Mouse (Mus musculus): ENCODE measurements around the gene Rfx2. TPM values are rescaled to one million over a fixed set of nuclear protein-coding genes. Genes with fewer than 3 reads are reported as not detected.

Rfx2 gene
- polyA plus RNA-seq, 1 experiment from 2014 or later = 9.8 TPM

DNA sequence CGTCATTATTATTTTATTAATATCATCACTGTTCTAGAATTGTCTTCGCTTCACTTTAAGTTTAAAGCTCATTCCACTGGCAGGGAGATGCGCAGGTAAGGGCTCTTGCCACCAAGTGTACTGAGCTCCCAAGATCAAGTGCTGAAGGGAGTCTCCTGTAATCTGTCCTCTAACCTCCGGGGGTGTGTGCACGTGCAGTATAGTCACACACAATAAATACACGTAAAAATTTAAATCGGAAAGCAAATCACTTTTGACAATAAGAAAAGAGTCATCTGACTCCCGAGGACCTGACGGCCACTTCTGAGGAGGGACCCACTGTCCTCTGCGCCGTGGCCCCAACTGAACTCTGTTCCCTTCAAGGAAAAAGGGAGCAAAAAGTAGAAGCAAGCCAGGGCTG lies 1.6 kb downstream of the Rfx2 start:
- H3K27ac ChIP-seq (replicated peaks) = no peak overlapping the region
- DNase-seq (ENCODE audit: low spot score) = no peak
- H3K36me3 ChIP-seq = no peaks in the 10 kb centered on the region
- H3K9me3 ChIP-seq (replicated peaks) = no peaks in the 10 kb centered on the region
- H3K27me3 ChIP-seq (ENCODE audit: low read depth, poor library complexity, severe bottlenecking) = peaks cover 51% of the 10 kb centered on the region
- peaks cover 29% of the 10 kb centered on the region for H3K4me1 ChIP-seq
- 24% methylated on average over 11 of the region's 11 CpGs for WGBS
- H3K4me3 ChIP-seq = peak overlapping the region; percentile 68

GRCm38 (mm10) chr17:56826718-56827117 lies 4.1 kb downstream of the Rfx2 start:
- H3K36me3 ChIP-seq = no peaks in the 10 kb centered on the region
- H3K27me3 ChIP-seq (ENCODE audit: low read depth, poor library complexity, severe bottlenecking) = peaks cover 34% of the 10 kb centered on the region
- H3K9me3 ChIP-seq (replicated peaks) = no peaks in the 10 kb centered on the region
- H3K4me3 ChIP-seq = no peak overlapping the region
- H3K27ac ChIP-seq (replicated peaks) = no peak overlapping the region
- DNase-seq (ENCODE audit: low spot score) = no peak
- H3K4me1 ChIP-seq = peaks cover 29% of the 10 kb centered on the region
- 92% methylated on average over 2 of the region's 2 CpGs for WGBS

DNA sequence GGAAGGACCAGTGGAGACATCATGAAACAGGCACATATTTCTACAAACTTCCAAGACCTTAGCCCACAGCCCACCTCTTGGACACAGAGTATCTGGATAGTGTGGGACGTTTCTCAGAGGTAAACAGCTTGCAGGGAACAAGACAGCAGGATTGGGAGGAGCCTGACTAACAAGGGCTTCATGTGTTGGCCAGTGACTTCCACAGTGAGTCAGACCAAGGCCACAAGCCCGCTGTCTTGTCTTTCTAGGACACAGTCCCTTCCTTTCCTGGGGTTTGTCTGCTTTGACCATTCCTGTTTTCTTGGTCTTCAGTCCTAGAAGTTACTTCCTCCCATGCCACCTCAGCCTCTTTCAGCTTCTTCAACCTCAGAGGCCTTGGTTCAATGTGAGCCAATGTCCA lies 7.5 kb downstream of the Rfx2 start:
- Histone ChIP-seq H3K36me3 (no peaks in the 10 kb centered on the region), H3K27ac (replicated peaks) (no peak overlapping the region), H3K4me3 (no peak overlapping the region), H3K4me1 (peaks cover 17% of the 10 kb centered on the region), H3K9me3 (replicated peaks) (no peaks in the 10 kb centered on the region), H3K27me3 (ENCODE audit: low read depth, poor library complexity, severe bottlenecking) (peaks cover 12% of the 10 kb centered on the region)
- 73% methylated on average over 2 of the region's 2 CpGs for WGBS
- DNase-seq (ENCODE audit: low spot score) = no peak

- 94% methylated on average over 2 of the region's 2 CpGs for WGBS
- no peaks in the 10 kb centered on the region for H3K9me3 ChIP-seq (replicated peaks)
- peaks cover 4% of the 10 kb centered on the region; the same call in 1 of the 2 replicates for H3K27me3 ChIP-seq (ENCODE audit: low read depth, poor library complexity, severe bottlenecking)
- H3K27ac ChIP-seq (replicated peaks) = no peak overlapping the region
- H3K36me3 ChIP-seq = no peaks in the 10 kb centered on the region
- DNase-seq (ENCODE audit: low spot score) = no peak
- H3K4me1 ChIP-seq = peaks cover 21% of the 10 kb centered on the region
- H3K4me3 ChIP-seq = no peak overlapping the region
Observed at GRCm38 (mm10) chr17:56822380-56822779, 8.4 kb downstream of the Rfx2 start.

- H3K9me3 ChIP-seq (replicated peaks) = no peaks in the 10 kb centered on the region
- H3K27me3 ChIP-seq (ENCODE audit: low read depth, poor library complexity, severe bottlenecking) = peaks cover 18% of the 10 kb centered on the region; the same call in 1 of the 2 replicates
- no peak overlapping the region for H3K27ac ChIP-seq (replicated peaks)
- H3K4me1 ChIP-seq = peaks cover 45% of the 10 kb centered on the region
- H3K36me3 ChIP-seq = 0 out of 2 replicates have a peak, but pooled peaks cover 3% of the 10 kb centered on the region
- 80% methylated on average over 8 of the region's 8 CpGs for WGBS
- DNase-seq (ENCODE audit: low spot score) = no peak
- no peak overlapping the region for H3K4me3 ChIP-seq
Observed at GRCm38 (mm10) chr17:56819694-56820111, 11.1 kb downstream of the Rfx2 start.

DNA sequence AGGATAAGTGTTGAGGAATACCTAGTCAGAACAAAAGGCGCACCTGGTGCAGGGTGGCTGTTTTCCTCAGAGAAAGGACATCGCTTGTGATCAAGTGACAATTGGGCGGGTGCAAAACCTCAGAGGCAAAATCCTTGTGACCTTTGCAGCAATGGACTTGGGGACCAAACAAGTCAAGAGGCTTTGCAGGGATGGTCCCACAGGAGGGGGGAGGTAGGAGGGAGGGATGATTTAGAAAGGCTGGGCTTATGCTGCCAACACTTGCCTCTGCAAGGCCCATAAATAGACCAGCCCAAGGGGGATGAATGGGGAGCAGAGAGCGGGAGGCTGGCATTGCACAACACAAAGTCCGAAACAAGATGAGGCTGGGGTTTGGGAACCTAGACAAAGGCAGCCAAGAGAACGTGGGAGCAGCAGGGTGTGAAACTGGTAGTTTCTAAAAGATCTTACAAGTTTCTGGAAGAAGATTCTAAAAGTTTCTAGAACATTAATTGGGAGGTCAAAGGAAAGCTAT lies 11.7 kb downstream of the Rfx2 start:
- peaks cover 51% of the 10 kb centered on the region for H3K4me1 ChIP-seq
- H3K4me3 ChIP-seq = no peak overlapping the region
- H3K9me3 ChIP-seq (replicated peaks) = no peaks in the 10 kb centered on the region
- peaks cover 18% of the 10 kb centered on the region; the same call in 1 of the 2 replicates for H3K27me3 ChIP-seq (ENCODE audit: low read depth, poor library complexity, severe bottlenecking)
- DNase-seq (ENCODE audit: low spot score) = no peak
- 71% methylated on average over 6 of the region's 6 CpGs for WGBS
- H3K27ac ChIP-seq (replicated peaks) = 0 out of 2 replicates have a peak overlapping the region, but pooled peaks have one; percentile 25
- H3K36me3 ChIP-seq = 0 out of 2 replicates have a peak, but pooled peaks cover 3% of the 10 kb centered on the region

GRCm38 (mm10) chr17:56818067-56818636 lies 12.7 kb downstream of the Rfx2 start:
- no peak for DNase-seq (ENCODE audit: low spot score)
- 39% methylated on average over 11 of the region's 11 CpGs for WGBS
- Histone ChIP-seq H3K27ac (replicated peaks) (no peak overlapping the region), H3K9me3 (replicated peaks) (no peaks in the 10 kb centered on the region), H3K36me3 (0 out of 2 replicates have a peak, but pooled peaks cover 3% of the 10 kb centered on the region), H3K4me1 (peaks cover 61% of the 10 kb centered on the region), H3K4me3 (0 out of 2 replicates have a peak overlapping the region, but pooled peaks have one; percentile 9), H3K27me3 (ENCODE audit: low read depth, poor library complexity, severe bottlenecking) (peaks cover 26% of the 10 kb centered on the region)

GRCm38 (mm10) chr17:56815057-56815345 lies 15.8 kb downstream of the Rfx2 start:
- peak overlapping the region; percentile 86 for H3K27ac ChIP-seq (replicated peaks)
- WGBS = 50% methylated on average over 3 of the region's 3 CpGs
- peaks cover 89% of the 10 kb centered on the region for H3K4me1 ChIP-seq
- H3K4me3 ChIP-seq = peak overlapping the region; percentile 32
- no peak for DNase-seq (ENCODE audit: low spot score)
- H3K36me3 ChIP-seq = 0 out of 2 replicates have a peak, but pooled peaks cover 3% of the 10 kb centered on the region
- H3K27me3 ChIP-seq (ENCODE audit: low read depth, poor library complexity, severe bottlenecking) = peaks cover 56% of the 10 kb centered on the region
- H3K9me3 ChIP-seq (replicated peaks) = no peaks in the 10 kb centered on the region

DNA sequence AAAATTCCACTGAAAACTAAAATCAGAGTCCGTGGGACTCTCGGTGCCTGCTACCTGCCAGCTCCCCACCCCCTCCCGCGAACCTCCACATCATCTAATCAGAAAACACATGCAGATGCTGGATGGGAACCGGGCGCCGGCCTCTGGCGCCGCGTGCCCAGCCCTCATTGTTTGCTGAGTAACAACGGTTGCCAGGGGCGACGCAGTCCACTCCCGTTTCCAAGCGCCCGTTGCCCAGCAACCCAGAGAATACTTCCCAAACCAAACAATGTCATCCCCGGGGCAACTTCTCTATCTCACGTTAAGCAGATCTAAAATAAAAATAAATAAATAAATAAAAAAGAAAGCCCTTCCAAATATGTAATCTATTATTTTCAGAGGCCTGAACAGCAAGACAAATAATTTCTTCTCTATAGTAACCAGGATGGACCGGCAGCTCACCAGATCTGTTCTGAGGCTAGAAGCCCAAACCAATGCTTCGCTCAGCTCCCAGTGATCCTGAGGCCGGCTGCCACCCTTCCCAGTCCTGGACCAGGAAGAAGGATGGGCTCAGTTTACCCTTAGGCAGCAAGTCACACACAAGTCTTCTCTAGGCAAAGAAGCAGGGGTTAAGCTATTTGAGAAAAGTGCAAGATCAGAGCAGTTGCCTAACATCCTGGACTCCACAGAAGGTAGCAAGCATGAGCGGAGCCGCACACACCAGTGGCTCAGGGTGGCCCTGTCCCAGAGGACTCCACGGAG lies 16.3 kb downstream of the Rfx2 start:
- 9% methylated on average over 24 of the region's 24 CpGs for WGBS
- H3K27me3 ChIP-seq (ENCODE audit: low read depth, poor library complexity, severe bottlenecking) = peaks cover 61% of the 10 kb centered on the region

DNA sequence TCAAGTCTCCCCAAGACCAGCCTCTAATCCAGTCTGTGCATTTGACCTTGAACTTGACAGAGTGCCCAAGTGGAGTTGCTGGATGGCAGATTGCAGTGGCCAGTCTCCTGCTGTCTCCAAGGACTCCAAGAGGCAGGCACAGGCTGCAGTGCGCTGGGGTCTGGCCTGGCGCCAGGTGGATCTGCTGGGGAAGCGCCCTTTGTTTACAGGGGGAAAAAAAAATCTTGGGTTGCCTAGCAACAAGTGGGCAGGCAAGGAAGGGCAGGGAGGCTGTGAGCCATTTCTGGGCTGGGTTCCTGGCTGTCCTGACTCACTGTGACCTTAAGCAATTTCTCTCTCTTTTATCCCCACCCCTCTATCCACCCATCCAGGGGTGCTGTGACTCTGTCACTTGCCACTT lies 20.6 kb downstream of the Rfx2 start:
- 11% methylated on average over 3 of the region's 3 CpGs for WGBS
- no peaks in the 10 kb centered on the region for H3K9me3 ChIP-seq (replicated peaks)
- H3K27me3 ChIP-seq (ENCODE audit: low read depth, poor library complexity, severe bottlenecking) = peaks cover 57% of the 10 kb centered on the region
- peaks cover 57% of the 10 kb centered on the region for H3K4me1 ChIP-seq
- no peaks in the 10 kb centered on the region for H3K36me3 ChIP-seq
- H3K4me3 ChIP-seq = peak overlapping the region; percentile 14; the same call in 1 of the 2 replicates
- H3K27ac ChIP-seq (replicated peaks) = peak overlapping the region; percentile 77
- DNase-seq (ENCODE audit: low spot score) = peak; percentile 75

More for the DNA sequence above, 16.3 kb downstream of the Rfx2 start:
- peak; percentile 95 for DNase-seq (ENCODE audit: low spot score)
- no peaks in the 10 kb centered on the region for H3K9me3 ChIP-seq (replicated peaks)
- H3K4me1 ChIP-seq = peaks cover 89% of the 10 kb centered on the region
- H3K4me3 ChIP-seq = peak overlapping the region; percentile 32
- peak overlapping the region; percentile 86 for H3K27ac ChIP-seq (replicated peaks)
- 0 out of 2 replicates have a peak, but pooled peaks cover 3% of the 10 kb centered on the region for H3K36me3 ChIP-seq

GRCm38 (mm10) chr17:56808518-56808917 lies 22.3 kb downstream of the Rfx2 start:
- H3K9me3 ChIP-seq (replicated peaks) = no peaks in the 10 kb centered on the region
- H3K4me1 ChIP-seq = peaks cover 40% of the 10 kb centered on the region
- H3K36me3 ChIP-seq = peaks cover under 1% of the 10 kb centered on the region; the same call in 1 of the 2 replicates
- no peak overlapping the region for H3K27ac ChIP-seq (replicated peaks)
- WGBS = 10% methylated on average over 9 of the region's 9 CpGs
- no peak overlapping the region for H3K4me3 ChIP-seq
- DNase-seq (ENCODE audit: low spot score) = peak; percentile 80
- peaks cover 53% of the 10 kb centered on the region for H3K27me3 ChIP-seq (ENCODE audit: low read depth, poor library complexity, severe bottlenecking)

- Histone ChIP-seq H3K27ac (replicated peaks) (no peak overlapping the region), H3K4me3 (no peak overlapping the region), H3K27me3 (ENCODE audit: low read depth, poor library complexity, severe bottlenecking) (peaks cover 25% of the 10 kb centered on the region), H3K9me3 (replicated peaks) (no peaks in the 10 kb centered on the region), H3K36me3 (peaks cover 17% of the 10 kb centered on the region), H3K4me1 (peaks cover 15% of the 10 kb centered on the region)
- 89% methylated on average over 1 of the region's 1 CpGs for WGBS
- DNase-seq (ENCODE audit: low spot score) = no peak
Observed at GRCm38 (mm10) chr17:56805784-56806183, 25.0 kb downstream of the Rfx2 start.

- peaks cover 25% of the 10 kb centered on the region for H3K36me3 ChIP-seq
- H3K27ac ChIP-seq (replicated peaks) = peak overlapping the region; percentile 23; the same call in 1 of the 2 replicates
- no peaks in the 10 kb centered on the region for H3K9me3 ChIP-seq (replicated peaks)
- H3K4me3 ChIP-seq = no peak overlapping the region
- H3K4me1 ChIP-seq = peaks cover 7% of the 10 kb centered on the region
- 90% methylated on average over 5 of the region's 5 CpGs for WGBS
- peaks cover 18% of the 10 kb centered on the region for H3K27me3 ChIP-seq (ENCODE audit: low read depth, poor library complexity, severe bottlenecking)
- DNase-seq (ENCODE audit: low spot score) = no peak
Observed at GRCm38 (mm10) chr17:56804952-56805351, 25.9 kb downstream of the Rfx2 start.

Data from midbrain, embryonic 10.5 days (tissue).